Mouse (Mus musculus): ENCODE results near the gene Scube1. TPM values are rescaled to one million over a fixed set of nuclear protein-coding genes. Genes with fewer than 3 reads are reported as not detected.

The Scube1 gene
- total and polyA plus RNA-seq, 3 experiments, result not detected

DNA sequence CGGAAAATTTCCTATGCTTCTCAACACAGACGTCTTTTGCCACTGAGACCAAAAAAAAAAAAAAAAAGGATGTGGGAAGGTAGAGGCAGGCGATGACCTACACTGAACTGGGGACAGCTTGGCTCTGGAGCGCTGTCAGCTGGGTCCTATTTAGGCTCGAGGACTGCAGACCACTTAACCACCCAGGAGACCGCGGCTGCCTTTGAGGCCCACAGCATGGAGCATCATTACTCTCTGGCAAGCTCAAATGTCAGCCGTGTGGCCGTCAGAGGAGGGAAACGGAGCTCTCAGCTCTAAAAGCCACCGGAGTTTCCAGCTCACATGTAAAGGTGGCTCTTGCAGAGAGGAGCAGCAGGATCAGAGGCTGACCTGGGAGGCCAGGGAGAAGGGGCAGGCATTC lies 46.2 kb downstream of the Scube1 start:
- Histone ChIP-seq H3K4me3 (ENCODE audit: control insufficient read depth in 1 of 2, insufficient read depth in 1 of 2, low read depth in 2 of 2, low read length in 2 of 2) (no peak overlapping the region), H3K9ac (ENCODE audit: control insufficient read depth, low read depth, low read length, poor library complexity, severe bottlenecking) (no peak overlapping the region), H3K27ac (ENCODE audit: control insufficient read depth, low read depth, low read length) (no peak overlapping the region), H3K9me3 (replicated peaks; ENCODE audit: insufficient read depth, low read length) (no peaks in the 10 kb centered on the region), H3K79me2 (ENCODE audit: control insufficient read depth, insufficient read depth, low read length, poor library complexity) (no peaks in the 10 kb centered on the region), H3K36me3 (ENCODE audit: control insufficient read depth in 1 of 2, insufficient read depth in 2 of 2, low read length in 2 of 2) (no peaks in the 10 kb centered on the region), H3K27me3 (ENCODE audit: control insufficient read depth in 1 of 2, insufficient read depth in 2 of 2, low read length in 2 of 2) (no peaks in the 10 kb centered on the region), H3K4me1 (ENCODE audit: control insufficient read depth in 1 of 2, insufficient read depth in 2 of 2, low read length in 2 of 2) (no peaks in the 10 kb centered on the region)
- TF ChIP-seq CHD1 (IDR thresholded peaks at IDR 0.05; ENCODE audit: low read depth, low read length) (no peak), BHLHE40 (IDR thresholded peaks at IDR 0.05; ENCODE audit: borderline replicate concordance, low read depth, low read length) (no peak), MYC (IDR thresholded peaks at IDR 0.05; ENCODE audit: low read depth, low read length) (no peak), ZMIZ1 (IDR thresholded peaks at IDR 0.05; ENCODE audit: low read depth, low read length) (no peak), USF2 (IDR thresholded peaks at IDR 0.05; ENCODE audit: borderline replicate concordance in 1 of 2, insufficient read depth in 1 of 2, low read depth in 1 of 2, low read length in 2 of 2) (no peak), ZC3H11A (IDR thresholded peaks at IDR 0.05; ENCODE audit: low read depth, low read length) (no peak), SMC3 (IDR thresholded peaks at IDR 0.05; ENCODE audit: low read depth, low read length) (no peak), MAZ (IDR thresholded peaks at IDR 0.05; ENCODE audit: low read depth, low read length) (no peak)
- DNase-seq (ENCODE audit: low read depth, low spot score), result no peak

DNA sequence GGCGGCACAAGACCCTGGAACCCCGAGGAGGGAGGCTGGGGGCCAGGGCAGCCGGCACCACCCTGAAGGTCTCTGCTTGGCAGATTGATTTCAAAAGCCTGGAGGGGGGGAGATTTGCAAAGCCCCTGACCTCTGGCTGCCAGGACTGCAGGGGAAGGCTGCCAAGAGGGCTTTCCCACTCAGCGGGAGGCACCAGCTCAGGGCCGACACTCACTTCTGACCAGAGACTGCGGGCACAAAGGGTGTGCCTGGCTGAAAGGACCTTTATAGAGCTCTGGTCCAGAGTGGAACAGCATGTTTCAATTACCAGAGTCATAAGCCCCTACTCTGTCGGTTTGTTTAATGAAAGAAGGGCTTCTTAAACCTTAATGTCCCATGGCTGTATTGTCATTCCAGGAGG lies 46.7 kb downstream of the Scube1 start:
- TF ChIP-seq CHD1 (IDR thresholded peaks at IDR 0.05; ENCODE audit: low read depth, low read length), result no peak
- no peak for TF ChIP-seq MAZ (IDR thresholded peaks at IDR 0.05; ENCODE audit: low read depth, low read length)
- no peak for TF ChIP-seq SIN3A (IDR thresholded peaks at IDR 0.05; ENCODE audit: low read length)
- TF ChIP-seq ZC3H11A (IDR thresholded peaks at IDR 0.05; ENCODE audit: low read depth, low read length), result no peak
- no peak for TF ChIP-seq KAT2A (conservative IDR thresholded peaks at IDR 0.05; ENCODE audit: low read depth, low read length)
- TF ChIP-seq MAFK (IDR thresholded peaks at IDR 0.05; ENCODE audit: borderline replicate concordance, low read depth, low read length), result no peak
- no peak for TF ChIP-seq POLR2A (IDR thresholded peaks at IDR 0.05; ENCODE audit: control insufficient read depth in 1 of 2, insufficient read depth in 1 of 2, low read depth in 1 of 2, low read length in 2 of 2, poor library complexity in 1 of 2)
- no peak for TF ChIP-seq EP300 (IDR thresholded peaks at IDR 0.05; ENCODE audit: low read depth in 1 of 2, low read length in 2 of 2)
- TF ChIP-seq TCF12 (IDR thresholded peaks at IDR 0.05; ENCODE audit: low read depth, low read length), result no peak

DNA sequence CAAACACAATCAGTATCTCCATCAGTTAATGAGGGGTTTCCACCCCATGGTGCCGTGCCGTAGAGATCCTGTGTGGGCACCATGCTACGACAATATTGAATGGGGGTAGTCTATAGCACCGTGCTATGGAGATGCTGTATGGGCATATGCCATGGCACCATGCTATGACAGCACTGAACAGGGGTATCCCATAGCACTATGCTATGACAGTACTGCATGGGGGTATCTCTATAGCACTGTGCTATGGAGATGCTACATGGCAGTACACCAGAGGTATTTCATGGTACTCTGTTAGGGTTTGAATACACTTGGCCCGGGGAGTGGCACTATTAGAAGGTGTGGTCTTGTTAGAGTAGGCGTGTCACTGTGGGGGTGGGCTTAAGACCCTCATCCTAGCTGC lies 47.7 kb downstream of the Scube1 start:
- Histone ChIP-seq H3K79me2 (ENCODE audit: control insufficient read depth, insufficient read depth, low read length, poor library complexity) (no peaks in the 10 kb centered on the region), H3K36me3 (ENCODE audit: control insufficient read depth in 1 of 2, insufficient read depth in 2 of 2, low read length in 2 of 2) (no peaks in the 10 kb centered on the region), H3K27ac (ENCODE audit: control insufficient read depth, low read depth, low read length) (no peak overlapping the region), H3K9me3 (replicated peaks; ENCODE audit: insufficient read depth, low read length) (no peaks in the 10 kb centered on the region), H3K4me3 (ENCODE audit: control insufficient read depth in 1 of 2, insufficient read depth in 1 of 2, low read depth in 2 of 2, low read length in 2 of 2) (no peak overlapping the region), H3K9ac (ENCODE audit: control insufficient read depth, low read depth, low read length, poor library complexity, severe bottlenecking) (no peak overlapping the region), H3K27me3 (ENCODE audit: control insufficient read depth in 1 of 2, insufficient read depth in 2 of 2, low read length in 2 of 2) (no peaks in the 10 kb centered on the region), H3K4me1 (ENCODE audit: control insufficient read depth in 1 of 2, insufficient read depth in 2 of 2, low read length in 2 of 2) (no peaks in the 10 kb centered on the region)
- DNase-seq (ENCODE audit: low read depth, low spot score), result no peak
- no peak for TF ChIP-seq HCFC1 (IDR thresholded peaks at IDR 0.05; ENCODE audit: low read depth, low read length)
- TF ChIP-seq ZKSCAN1 (IDR thresholded peaks at IDR 0.05; ENCODE audit: low read depth, low read length), result no peak
- TF ChIP-seq USF1 (IDR thresholded peaks at IDR 0.05; ENCODE audit: low read depth, low read length), result no peak
- no peak for TF ChIP-seq JUND (IDR thresholded peaks at IDR 0.05; ENCODE audit: low read depth, low read length)
- TF ChIP-seq RAD21 (IDR thresholded peaks at IDR 0.05; ENCODE audit: low read depth, low read length), result no peak
- TF ChIP-seq E2F4 (IDR thresholded peaks at IDR 0.05; ENCODE audit: borderline replicate concordance, low read depth, low read length), result no peak
- TF ChIP-seq NELFE (IDR thresholded peaks at IDR 0.05; ENCODE audit: low read depth, low read length), result no peak
- TF ChIP-seq MAFK (IDR thresholded peaks at IDR 0.05; ENCODE audit: borderline replicate concordance, low read depth, low read length), result no peak
- no peak for TF ChIP-seq CTCF (IDR thresholded peaks at IDR 0.05 in 2 of 3, conservative IDR thresholded peaks at IDR 0.05 in 1 of 3; ENCODE audit: control insufficient read depth in 1 of 3, insufficient read depth in 1 of 3, low read depth in 2 of 3, low read length in 3 of 3, poor library complexity in 1 of 3, severe bottlenecking in 1 of 3)
- TF ChIP-seq CHD2 (IDR thresholded peaks at IDR 0.05; ENCODE audit: low read length), result no peak
- no peak for TF ChIP-seq MAX (IDR thresholded peaks at IDR 0.05; ENCODE audit: low read length)
- no peak for TF ChIP-seq POLR2AphosphoS5 (IDR thresholded peaks at IDR 0.05; ENCODE audit: borderline replicate concordance, low read depth, low read length)
- no peak for TF ChIP-seq POLR2AphosphoS2 (IDR thresholded peaks at IDR 0.05; ENCODE audit: low read length)
- TF ChIP-seq RCOR1 (IDR thresholded peaks at IDR 0.05; ENCODE audit: low read depth, low read length), result no peak
- TF ChIP-seq MYC (IDR thresholded peaks at IDR 0.05; ENCODE audit: low read depth, low read length), result no peak
- TF ChIP-seq SMC3 (IDR thresholded peaks at IDR 0.05; ENCODE audit: low read depth, low read length), result no peak

More for the DNA sequence above, 46.7 kb downstream of the Scube1 start:
- H3K9ac ChIP-seq (ENCODE audit: control insufficient read depth, low read depth, low read length, poor library complexity, severe bottlenecking), result no peak overlapping the region
- no peaks in the 10 kb centered on the region for H3K79me2 ChIP-seq (ENCODE audit: control insufficient read depth, insufficient read depth, low read length, poor library complexity)
- no peak overlapping the region for H3K27ac ChIP-seq (ENCODE audit: control insufficient read depth, low read depth, low read length)
- H3K4me3 ChIP-seq (ENCODE audit: control insufficient read depth in 1 of 2, insufficient read depth in 1 of 2, low read depth in 2 of 2, low read length in 2 of 2), result no peak overlapping the region
- H3K4me1 ChIP-seq (ENCODE audit: control insufficient read depth in 1 of 2, insufficient read depth in 2 of 2, low read length in 2 of 2), result no peaks in the 10 kb centered on the region
- no peaks in the 10 kb centered on the region for H3K27me3 ChIP-seq (ENCODE audit: control insufficient read depth in 1 of 2, insufficient read depth in 2 of 2, low read length in 2 of 2)
- no peaks in the 10 kb centered on the region for H3K9me3 ChIP-seq (replicated peaks; ENCODE audit: insufficient read depth, low read length)
- DNase-seq (ENCODE audit: low read depth, low spot score), result no peak
- no peaks in the 10 kb centered on the region for H3K36me3 ChIP-seq (ENCODE audit: control insufficient read depth in 1 of 2, insufficient read depth in 2 of 2, low read length in 2 of 2)
